Mouse (Mus musculus): ENCODE measurements at regions not wholly inside any gene's neighbourhood (a gene's known extent, or its start where the extent isn't known, plus 50 kb on each side); places are given as distances from the start of the nearest gene placed in this dataset.

- DNase-seq (ENCODE audit: low spot score) = peak; percentile 30
Observed at GRCm38 (mm10) chr19:59395739-59396138, 50.2 kb upstream of the Pdzd8 start.

GRCm38 (mm10) chr19:59396506-59396905, 50.9 kb upstream of the Pdzd8 start:
- DNase-seq (ENCODE audit: low spot score) = no peak

- peak; percentile 45 for DNase-seq (ENCODE audit: low spot score)
Observed at GRCm38 (mm10) chr19:59399849-59400585, 54.4 kb upstream of the Pdzd8 start.

DNA sequence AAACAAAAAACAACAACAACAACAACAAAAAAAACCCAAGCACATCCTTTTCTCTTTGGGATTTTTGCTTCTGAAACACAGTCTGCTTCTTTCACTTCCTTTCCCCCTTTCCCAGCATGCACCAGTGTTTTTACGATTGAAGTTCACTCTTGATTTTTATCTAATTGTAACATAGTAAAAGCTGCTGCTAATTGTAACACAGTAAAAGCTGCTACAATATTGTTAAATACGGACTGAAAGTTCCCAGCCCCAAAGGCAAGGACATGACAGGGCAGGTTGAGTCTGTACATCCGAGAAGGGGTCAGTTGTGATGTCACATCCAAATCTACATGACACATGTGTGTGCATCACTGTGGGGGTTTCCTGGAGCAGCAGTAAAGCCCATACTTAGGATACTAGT, 55.7 kb upstream of the Pdzd8 start:
- DNase-seq (ENCODE audit: low spot score) = no peak

DNA sequence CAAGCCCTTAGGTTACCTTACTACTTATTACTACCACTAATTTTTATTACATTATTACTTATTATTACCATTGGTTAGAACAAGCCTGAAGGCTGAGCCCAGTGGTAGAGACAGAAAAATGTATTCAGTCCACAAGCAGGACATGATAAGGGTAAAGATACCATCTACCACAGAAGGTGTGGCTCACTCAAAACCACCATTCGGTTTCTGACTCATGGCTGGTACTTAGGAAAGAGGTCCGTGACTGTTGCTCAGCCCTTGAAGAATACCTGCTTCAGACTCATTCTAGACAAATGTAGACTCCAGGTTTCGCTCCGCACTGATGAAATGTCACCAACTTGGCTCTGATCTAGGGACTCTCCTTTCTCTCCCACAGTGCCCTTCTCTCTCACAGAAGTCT, 56.1 kb upstream of the Emx2 start:
- no peak for DNase-seq (ENCODE audit: low spot score)

DNA sequence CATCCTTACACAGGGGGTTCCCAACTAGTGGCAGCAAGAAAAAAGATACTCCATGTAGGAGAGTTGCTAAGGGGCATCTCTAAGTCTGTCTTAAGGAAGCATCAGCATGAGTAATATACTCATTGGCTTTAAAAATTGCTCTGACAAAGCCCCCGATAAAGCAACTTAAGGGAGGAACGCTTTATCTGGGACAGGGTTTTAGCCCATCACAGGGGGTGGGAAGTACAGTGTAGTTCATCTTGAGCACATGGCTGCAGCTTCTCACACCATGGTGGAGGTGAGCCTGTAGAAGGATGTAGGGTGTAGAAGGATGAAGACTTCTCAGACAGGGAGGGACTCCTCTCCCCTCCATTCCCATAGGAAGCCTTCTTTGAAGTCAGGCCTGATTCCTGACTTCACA, 54.1 kb upstream of the Emx2 start:
- no peak for DNase-seq (ENCODE audit: low spot score)

DNA sequence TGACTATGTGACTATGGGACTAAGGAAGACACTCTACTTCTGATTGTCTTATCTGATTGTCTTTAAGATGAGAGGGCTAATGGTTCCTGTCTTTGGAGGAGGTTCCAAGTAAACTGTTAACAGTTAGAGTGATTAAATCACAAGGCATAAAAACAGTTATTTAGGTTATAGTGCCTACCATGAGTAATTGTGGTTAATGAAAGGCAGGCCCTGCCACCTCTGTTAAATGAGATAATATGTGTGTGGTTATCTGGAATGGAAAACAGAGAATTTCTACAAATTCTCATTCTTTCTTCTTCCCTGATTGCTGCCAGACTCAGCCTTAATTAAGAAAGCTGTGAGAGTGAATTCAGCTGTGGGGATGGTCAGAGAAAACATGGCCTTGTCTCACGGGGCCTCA, 53.4 kb upstream of the Emx2 start:
- no peak for DNase-seq (ENCODE audit: low spot score)

GRCm38 (mm10) chr19:59405616-59406015, 52.6 kb upstream of the Emx2 start:
- DNase-seq (ENCODE audit: low spot score) = no peak

DNA sequence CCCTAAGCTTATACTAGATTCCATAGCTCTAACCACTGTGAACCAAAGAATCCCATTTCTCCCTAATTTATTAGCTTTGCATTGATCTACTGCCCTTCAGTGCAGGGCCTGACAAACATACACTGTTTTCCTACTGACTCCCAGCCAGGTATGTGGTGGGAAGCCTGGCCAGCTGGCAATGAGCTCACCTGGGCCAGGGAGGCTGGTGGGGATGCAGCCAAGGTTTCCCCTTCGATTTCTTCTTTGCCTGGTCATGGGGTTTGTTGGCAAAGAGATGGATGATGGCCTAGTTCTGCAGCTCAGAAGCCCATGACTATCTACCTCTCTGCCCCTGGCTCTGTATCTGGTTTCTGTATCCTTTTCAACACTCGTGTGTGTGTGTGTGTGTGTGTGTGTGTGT, 50.1 kb upstream of the Emx2 start:
- no peak for DNase-seq (ENCODE audit: low spot score)

All from urinary bladder, postnatal 14 days (tissue).